Mouse (Mus musculus) adipose tissue, adult 10 weeks (tissue): ENCODE data around the gene Msantd2. TPM values are rescaled to one million over a fixed set of nuclear protein-coding genes. Genes with fewer than 3 reads are reported as not detected.

Experiments
- polyA plus RNA-seq: library from polyadenylated mRNA; stranded (reverse); fragments of 350-450 nt; fragmentation: Illumina TruSeq; extraction: RNeasy Lipid Tissue Mini Kit (QIAGEN cat#74804); gene quantifications from one replicate; pipeline ENCODE4 v1.2.3, GENCODE M21; 2014; ENCODE audit warnings: low read depth, low replicate concordance

Gene Msantd2
- polyA plus RNA-seq, result 23.1 TPM

DNA sequence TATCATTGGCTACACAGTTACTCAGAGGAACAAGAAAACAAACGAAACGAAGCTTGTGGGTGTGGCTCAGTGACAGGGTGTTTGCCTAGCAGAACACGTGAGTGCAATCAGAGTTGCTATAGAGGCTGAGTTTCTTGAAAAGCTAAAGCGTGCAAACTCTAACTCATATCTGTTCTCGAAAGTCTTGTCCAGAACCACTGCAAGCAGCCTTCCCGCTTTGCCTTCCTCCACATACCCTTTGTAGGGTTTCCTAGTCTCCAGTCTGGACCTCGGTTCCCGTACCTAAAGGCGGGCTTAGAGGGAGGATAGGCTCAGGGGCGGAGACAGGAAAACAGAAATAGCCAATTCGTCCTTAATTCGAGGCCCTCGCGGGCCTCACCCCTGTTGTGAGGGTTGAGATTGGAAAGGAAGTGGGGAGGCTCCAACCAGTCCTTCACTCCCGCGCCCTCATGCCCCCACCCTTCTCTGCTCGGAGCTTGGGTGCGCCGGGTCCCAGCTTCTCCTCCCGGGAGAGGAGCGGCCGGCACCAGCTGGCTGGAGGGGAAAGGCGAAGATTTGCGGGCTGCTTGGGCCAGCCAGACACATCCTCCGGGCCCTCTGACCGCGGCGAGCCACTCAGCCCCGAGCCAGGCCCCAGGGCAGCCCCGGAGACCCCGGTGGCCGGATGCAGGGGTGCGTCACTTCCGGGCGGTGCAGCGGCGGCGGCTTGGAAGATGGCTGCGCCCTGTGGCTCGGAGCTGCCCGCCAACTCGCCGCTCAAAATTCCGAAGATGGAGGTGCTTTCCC, at the start of gene Msantd2:
Gene Msantd2 (plus strand): TSS at position 709 of the 786 bp plus-strand sequence.

DNA sequence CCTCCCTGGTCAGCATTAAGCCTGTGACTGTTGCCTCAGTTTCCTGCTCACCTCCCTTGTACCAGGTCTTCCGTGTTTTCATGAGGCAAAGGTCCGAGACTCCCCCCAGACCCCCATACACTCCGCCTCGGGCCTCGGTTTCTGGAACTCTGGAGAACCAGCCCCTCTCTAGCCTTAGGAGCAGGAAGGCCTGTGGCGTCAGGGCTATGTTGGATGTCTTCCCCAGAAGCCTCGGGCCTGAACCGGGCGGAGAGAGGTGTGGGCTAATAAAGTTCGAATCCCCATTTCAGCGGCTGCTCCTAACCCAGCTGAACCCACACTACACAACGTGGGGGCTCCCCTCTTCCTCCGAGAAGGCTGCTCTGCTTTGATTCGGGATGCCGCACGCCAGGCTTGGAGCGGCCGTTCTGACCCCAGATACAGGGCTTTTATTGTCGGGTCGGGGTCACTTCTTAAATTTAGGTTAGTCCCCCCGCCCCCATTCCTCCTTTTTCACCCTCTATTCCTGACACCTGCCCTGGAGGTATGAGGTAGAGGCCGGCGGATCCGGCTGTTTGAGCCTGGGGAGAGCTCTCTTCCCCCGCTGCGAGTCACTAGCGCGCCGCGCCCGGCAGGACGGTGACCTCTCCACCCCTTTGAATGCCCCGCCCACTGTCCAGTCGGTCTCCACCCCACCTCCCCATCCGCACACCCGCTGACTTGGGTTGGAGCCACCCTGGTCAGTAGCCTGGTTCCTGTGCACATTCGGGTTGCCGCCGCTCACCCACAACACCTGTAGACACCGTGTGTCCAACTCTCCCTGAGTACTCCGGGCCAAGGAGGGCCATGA, 38.5 kb downstream of the Msantd2 start, which contains the start of gene Esam:
Gene Esam (plus strand): TSS at position 683 of the 829 bp plus-strand sequence.

GRCm38 (mm10) chr9:37539170-37540025, 50.3 kb downstream of the Msantd2 start, which contains the start of gene Vsig2:
TSS of gene Vsig2 (plus strand) at chr9:37539255.

GRCm38 (mm10) chr9:37552536-37553293, 63.6 kb downstream of the Msantd2 start, which contains the start of gene Nrgn:
TSS of gene Nrgn (minus strand) at chr9:37552904.

DNA sequence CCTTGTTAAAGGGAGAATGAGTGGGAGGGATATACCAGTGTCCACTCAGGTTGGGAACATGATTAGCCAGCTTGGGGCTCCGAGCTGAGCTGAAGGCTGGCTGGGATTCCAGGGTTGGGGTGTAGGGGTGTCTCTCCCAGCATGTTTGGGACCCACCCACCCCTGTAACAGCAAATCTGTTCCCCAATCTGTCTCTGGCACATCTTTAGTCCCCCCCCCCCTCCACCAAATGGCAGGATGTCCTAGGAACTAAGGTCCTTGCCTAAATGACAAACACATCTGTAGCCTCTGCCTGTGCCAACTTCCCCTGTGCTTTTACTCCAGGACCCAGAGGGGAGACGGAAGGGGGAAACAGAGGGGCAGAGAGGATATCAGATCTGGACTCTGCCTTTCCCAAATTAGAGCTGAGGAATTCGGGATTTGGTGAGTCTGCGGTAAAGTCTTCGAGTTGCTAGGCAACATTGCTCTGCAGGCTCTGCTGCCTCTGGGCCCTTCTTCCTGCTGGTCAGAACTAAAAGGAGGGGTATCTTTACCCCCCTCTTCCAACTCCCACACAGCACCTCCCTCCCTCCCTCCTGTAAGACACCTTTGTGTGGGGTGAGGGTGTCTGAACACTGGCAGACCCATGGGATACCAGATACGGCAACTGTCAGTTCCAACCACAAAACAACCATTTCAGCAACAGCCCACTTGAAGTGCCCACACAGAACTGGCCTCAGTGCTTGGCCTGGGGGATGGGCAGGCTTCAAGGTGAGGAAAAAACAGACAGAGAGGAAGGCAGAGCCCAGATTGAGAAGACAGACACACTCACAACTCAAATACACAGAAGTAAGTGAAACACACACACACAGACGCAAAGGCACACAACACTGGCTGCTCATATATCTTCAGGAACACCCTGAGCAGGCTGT, 66.0 kb downstream of the Msantd2 start, which contains the start of gene Siae:
Gene Siae (plus strand): TSS at position 861 of the 911 bp plus-strand sequence.

Other genes with a start within 250 kb of the Msantd2 start
- gene Slc37a2, start 233.6 kb upstream of the Msantd2 start, polyA plus RNA-seq, result 3.2 TPM
- gene Ccdc15, start 140.9 kb upstream of the Msantd2 start, polyA plus RNA-seq, result 1.3 TPM
- 0.82 TPM for gene Hepacam, start 122.0 kb upstream of the Msantd2 start, polyA plus RNA-seq
- 18.7 TPM for gene Robo4, start 87.4 kb upstream of the Msantd2 start, polyA plus RNA-seq
- gene Robo3, start 56.1 kb upstream of the Msantd2 start, polyA plus RNA-seq, result 0.20 TPM
- gene Esam, start 38.8 kb downstream of the Msantd2 start, polyA plus RNA-seq, result 53.7 TPM
- 14.4 TPM for gene Vsig2, start 49.9 kb downstream of the Msantd2 start, polyA plus RNA-seq
- gene Nrgn, start 63.6 kb downstream of the Msantd2 start, polyA plus RNA-seq, result 21.5 TPM
- 19.3 TPM for gene Siae, start 66.4 kb downstream of the Msantd2 start, polyA plus RNA-seq
- 56.0 TPM for gene Spa17, start 124.4 kb downstream of the Msantd2 start, polyA plus RNA-seq
- gene Tbrg1, start 168.0 kb downstream of the Msantd2 start, polyA plus RNA-seq, result 84.2 TPM
- not detected for gene Panx3, start 179.9 kb downstream of the Msantd2 start, polyA plus RNA-seq
- not detected for gene Olfr160, start 226.9 kb downstream of the Msantd2 start, polyA plus RNA-seq